Mouse (Mus musculus) gastrocnemius, postnatal 10 days (tissue): ENCODE measurements around the gene Wdr89. TPM values are rescaled to one million over a fixed set of nuclear protein-coding genes. Genes with fewer than 3 reads are reported as not detected.
A peak's percentile ranks its signal among the peaks of the same experiment; 100 is the strongest.

Experiments
- DNase-seq: peaks from one replicate; pipeline ENCODE4 v3.0.0; 2021; ENCODE audit warnings: mixed read lengths
- total RNA-seq, 2 experiments: library from RNA; stranded (reverse); gene quantifications; 2 replicates each; pipeline ENCODE4 v1.2.3; 2021

Wdr89 gene
- total RNA-seq, 2 experiments from 2014 or later = 3.1 to 3.7 TPM

GRCm38 (mm10) chr12:75612711-75613110 lies 56.6 kb downstream of the Wdr89 start:
- no peak for DNase-seq

GRCm38 (mm10) chr12:75599490-75599889 lies 69.8 kb downstream of the Wdr89 start:
- peak; percentile 11 for DNase-seq

GRCm38 (mm10) chr12:75598988-75599387 lies 70.3 kb downstream of the Wdr89 start:
- DNase-seq = no peak

- no peak for DNase-seq
Measured at GRCm38 (mm10) chr12:75597707-75598106, 71.6 kb downstream of the Wdr89 start.

DNA sequence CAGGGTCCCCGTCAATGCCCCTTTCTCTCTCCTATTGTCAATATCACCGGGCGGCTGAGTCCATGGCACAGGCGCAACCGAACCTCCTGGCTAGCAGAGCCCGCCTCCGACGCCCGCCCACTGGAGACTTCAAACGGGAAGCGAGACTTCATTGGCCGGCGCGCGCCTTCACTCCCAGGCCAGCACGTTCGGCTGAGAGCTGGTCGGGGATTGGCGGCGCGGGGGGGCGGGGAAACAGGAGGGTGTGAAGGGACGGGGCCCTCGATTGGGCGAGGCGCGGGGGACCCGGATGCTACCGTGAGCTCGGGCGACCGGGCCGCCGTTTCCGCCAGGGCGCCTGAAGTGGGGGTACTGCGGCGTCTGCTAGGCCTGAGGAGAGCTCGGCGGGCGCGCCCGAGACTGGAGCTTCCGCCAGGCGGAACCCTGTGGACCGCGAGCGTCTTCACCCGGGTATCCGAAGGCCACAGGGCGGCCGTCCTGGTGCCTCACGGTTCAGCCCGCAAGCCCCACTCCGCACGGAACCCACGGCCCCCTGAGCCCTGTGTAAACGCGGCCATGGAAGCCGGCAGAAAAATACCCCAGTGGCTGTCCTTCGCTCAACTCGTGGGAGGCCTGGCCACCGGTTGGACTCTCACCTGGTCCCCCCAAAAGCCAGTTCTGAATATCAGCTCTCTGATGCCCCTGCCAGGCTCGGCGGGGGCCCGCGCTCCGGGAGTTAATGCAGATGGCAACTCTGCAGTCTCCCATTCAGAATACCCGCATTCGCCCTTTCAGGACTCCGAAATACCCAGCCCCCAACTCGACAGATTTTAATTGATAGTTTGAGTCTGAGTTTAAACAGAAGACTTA lies 73.0 kb downstream of the Wdr89 start, which contains the start of gene Ppp2r5e:
Gene Ppp2r5e, minus strand, starts transcription at position 92 of the 849 bp plus-strand sequence.
- DNase-seq = peak; percentile 99

GRCm38 (mm10) chr12:75595291-75596153 lies 73.8 kb downstream of the Wdr89 start:
- no peak for DNase-seq

- DNase-seq = no peak
Measured at GRCm38 (mm10) chr12:75594404-75594803, 74.9 kb downstream of the Wdr89 start.

GRCm38 (mm10) chr12:75593817-75594216 lies 75.5 kb downstream of the Wdr89 start:
- DNase-seq = no peak

- DNase-seq = no peak
Measured at GRCm38 (mm10) chr12:75587501-75587900, 81.8 kb downstream of the Wdr89 start.

- DNase-seq = no peak
Measured at GRCm38 (mm10) chr12:75583776-75584175, 85.6 kb downstream of the Wdr89 start.

Other genes starting within 250 kb of the Wdr89 start
- 10 to 100 TPM; 28.6 to 32.0 TPM for gene Ppp2r5e, start 73.3 kb downstream of the Wdr89 start, total RNA-seq
- gene Sgpp1, start 66.2 kb upstream of the Wdr89 start, total RNA-seq = 10 to 100 TPM; 16.6 to 17.2 TPM
- 10 to 100 TPM; 22.2 to 28.2 TPM for gene Syne2, start 148.6 kb upstream of the Wdr89 start, total RNA-seq